Mouse (Mus musculus): ENCODE measurements around the gene Csf3r.

- no peak for TF ChIP-seq CTCF (IDR thresholded peaks at IDR 0.05; ENCODE audit: control insufficient read depth, insufficient read depth, low read length)
- no peak for TF ChIP-seq POLR2A (IDR thresholded peaks at IDR 0.05; ENCODE audit: borderline replicate concordance, control insufficient read depth, low read depth, low read length)
These were observed 37.3 kb upstream of the Csf3r start for GRCm38 (mm10) chr4:125987071-125987470.
